Mouse (Mus musculus) G1E (cell line): ENCODE results near the gene Cnmd.

ENCODE experiments used
- CTCF ChIP-seq: IDR thresholded peaks from 2 replicates; pipeline ENCODE4 v1.5.1; 2012; ENCODE audit warnings: low read depth, low read length, inconsistent platforms, mixed read lengths
- GATA1 ChIP-seq: IDR thresholded peaks from 2 replicates; pipeline ENCODE4 v1.6.1; 2012; ENCODE audit warnings: borderline replicate concordance, low read length, inconsistent platforms, mixed read lengths
- POLR2AphosphoS5 ChIP-seq: IDR thresholded peaks from 2 replicates; pipeline ENCODE4 v1.6.1; 2012; ENCODE audit warnings: low read depth, low read length, inconsistent platforms; ENCODE audit not compliant: insufficient replicate concordance
- TAL1 ChIP-seq: conservative IDR thresholded peaks from 2 replicates; pipeline ENCODE4 v1.6.1; 2012; ENCODE audit warnings: low read depth, low read length, inconsistent platforms, mixed read lengths

DNA sequence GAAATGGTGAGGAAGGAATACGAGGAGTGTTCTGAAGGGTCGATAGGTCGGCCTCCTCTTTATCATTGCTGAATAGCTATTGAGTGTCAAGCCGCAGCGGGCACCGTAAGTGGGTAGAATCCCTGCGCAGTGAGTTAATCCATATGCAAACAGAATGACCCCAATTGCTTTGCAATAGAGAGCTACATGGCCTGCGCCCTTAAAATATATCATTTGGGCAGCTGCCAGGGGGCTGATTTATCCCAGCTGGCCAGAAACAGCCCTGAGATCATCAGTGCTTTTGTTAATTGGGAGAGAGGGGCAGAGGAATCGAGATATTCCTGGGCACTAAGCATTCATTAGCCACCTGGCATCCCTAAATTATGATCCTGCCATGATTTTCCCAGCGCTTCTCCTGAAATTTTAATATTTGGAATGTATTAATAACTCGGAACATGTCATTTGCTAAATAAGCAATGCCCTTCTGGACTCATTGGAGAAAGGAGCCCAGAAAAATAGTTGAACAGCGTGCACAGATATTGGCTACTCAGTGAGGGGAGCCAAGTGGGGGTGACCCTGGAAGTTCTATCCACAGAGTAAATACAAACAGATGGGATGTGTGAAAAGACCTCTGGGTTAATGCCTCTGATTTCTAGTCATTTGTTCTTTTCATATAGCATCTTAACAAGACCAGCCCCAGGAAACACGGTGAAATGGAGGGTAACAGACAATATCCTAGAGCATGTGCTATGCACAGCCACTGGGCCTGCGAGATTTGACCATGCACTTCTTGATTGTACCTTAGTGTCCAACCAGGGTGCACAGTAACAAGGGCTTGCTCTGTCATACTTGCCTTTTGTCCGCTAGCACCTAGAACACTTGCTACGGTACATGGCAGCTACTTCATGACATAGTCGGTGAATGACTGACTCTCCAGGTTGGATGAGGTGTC, 11.4 kb upstream of the Cnmd start:
- TF ChIP-seq TAL1 (no peak), CTCF (no peak), GATA1 (no peak), POLR2AphosphoS5 (no peak)
